Mouse (Mus musculus) thymus, postnatal 4 days (tissue): ENCODE results near the gene Nfx1.
"Not testable (repeated sequence)": the region's sequence is repeated elsewhere in the genome, so short reads cannot be mapped to it uniquely, and the experiment has no call there.

Experiments
- DNase-seq: peaks from one replicate; pipeline ENCODE4 v3.0.0; 2021

The Nfx1 gene

DNA sequence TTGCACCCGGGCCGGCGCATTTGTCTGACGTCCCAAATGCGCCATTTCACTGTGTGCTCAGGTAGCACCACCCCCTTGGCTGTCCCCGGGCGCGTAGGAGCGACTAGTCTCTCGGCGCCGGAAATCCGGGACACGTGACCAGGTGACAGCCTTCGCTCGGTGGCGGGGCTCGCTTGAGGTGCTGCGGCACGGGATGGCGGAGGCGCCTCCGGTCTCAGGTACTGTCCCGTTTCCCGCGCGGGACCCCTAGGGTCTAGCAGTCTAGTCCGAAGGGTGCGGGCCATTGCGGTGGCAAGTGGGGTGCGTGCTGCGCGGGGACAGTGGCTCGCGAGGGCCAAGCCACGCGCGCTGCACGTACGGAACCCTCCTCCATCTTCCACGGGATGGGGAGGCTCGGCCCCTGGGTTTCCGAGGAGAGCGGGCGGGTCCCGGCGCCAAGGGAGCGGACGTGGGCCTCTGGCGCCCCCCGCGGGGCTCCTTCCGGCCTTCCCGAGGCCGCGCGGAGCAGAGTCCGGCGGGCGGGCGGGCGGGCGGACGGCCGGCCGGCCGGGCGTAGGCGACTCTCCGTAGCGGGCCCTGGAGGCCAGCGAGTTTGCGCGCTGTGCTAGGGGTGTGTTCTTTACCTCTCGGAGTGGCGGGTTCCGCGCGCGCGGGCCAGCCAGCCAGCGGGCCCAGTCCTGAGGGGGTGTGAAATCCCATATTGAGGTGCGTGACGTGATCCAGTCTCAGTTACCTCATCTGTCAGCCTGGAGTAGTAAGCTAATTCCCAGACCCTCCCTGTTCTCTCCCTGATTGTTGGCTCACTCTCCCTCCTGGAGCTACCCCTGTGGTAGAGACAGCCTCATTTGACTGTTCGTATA lies at the start of gene Nfx1:
Nfx1 (plus strand) TSS at position 65 of the 860 bp plus-strand sequence.
- peak; percentile 95 for DNase-seq

DNA sequence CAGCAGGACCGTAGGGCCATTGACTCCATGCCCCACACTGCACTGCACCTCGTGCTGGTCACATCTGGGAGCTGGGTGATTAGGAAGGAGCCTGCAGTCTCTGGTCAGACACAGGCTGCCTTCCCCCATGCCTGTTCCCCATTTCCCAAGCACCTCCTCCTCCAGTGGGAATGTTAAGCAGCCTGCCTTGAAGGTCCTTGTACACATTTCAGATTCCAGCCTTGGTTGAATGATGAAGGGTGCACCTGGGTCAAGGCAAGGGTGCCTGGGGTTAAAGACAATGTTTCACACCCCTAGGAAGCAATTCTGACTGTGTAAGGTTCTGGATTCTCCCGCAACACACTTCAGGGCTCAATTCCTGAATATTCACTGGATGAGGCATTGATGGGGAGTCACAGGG lies 49.4 kb upstream of the Nfx1 start:
- DNase-seq, result no peak

GRCm38 (mm10) chr4:40923087-40923651 lies 47.5 kb upstream of the Nfx1 start:
- DNase-seq, result no peak

DNA sequence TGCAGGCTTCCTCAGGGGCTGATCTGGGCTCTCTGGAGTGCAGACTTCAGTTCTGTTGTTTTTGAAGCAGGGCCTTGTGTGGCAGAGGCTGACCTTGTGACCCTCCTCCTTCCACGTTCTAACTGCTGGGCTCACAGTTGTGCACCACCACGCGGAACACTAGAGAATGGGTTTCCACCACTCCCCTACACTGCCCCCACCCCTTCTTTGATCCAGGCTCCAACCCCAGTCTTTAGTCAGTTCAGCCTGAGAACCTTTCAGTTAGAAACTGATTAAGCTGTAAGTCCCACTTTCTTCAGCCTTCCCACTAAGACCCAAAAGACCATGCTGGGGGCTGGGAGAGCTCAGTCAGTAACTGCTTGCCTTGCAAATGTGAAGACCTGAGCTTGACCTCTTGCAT lies 45.1 kb upstream of the Nfx1 start:
- DNase-seq, result no peak

GRCm38 (mm10) chr4:40929046-40929445 lies 41.7 kb upstream of the Nfx1 start:
- no peak for DNase-seq

DNA sequence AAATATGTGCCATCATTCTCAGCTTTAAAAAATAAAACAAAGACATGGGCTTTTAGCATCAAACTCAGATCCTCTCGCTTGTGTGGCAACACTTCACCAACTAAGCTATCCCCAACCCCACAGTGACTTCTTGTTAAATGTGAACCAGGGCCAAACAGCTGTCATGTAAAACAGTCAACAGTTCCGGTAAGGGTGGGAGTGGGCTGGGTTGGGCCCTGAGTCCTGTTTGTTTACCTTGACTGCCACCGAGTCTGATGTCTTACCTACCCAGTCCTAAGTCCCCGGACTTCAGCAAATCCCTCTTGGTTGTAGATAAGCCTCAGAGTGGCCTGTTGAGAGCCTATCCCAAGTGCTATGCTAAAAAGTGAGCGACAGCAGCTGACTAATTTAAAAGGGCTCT lies 37.0 kb upstream of the Nfx1 start:
- DNase-seq, result no peak

DNA sequence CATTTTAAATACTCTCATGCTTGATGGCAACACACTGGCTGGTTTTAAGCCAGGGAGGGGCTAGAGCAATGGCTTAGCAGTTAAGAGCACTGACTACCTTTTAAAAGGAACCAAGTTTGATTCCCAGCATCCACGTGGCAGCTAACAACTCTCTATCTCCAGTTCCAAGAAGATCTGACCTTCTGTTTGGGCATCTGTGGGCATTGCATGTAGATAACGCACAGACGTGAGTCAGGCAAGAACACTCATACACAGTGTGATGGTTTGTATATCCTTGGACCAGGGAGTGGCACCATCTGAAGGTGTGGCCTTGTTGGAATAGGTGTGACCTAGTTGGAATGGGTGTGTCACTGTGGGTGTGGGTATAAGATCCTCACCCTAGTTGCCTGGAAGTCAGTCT lies 36.3 kb upstream of the Nfx1 start:
- not testable (repeated sequence) for DNase-seq

DNA sequence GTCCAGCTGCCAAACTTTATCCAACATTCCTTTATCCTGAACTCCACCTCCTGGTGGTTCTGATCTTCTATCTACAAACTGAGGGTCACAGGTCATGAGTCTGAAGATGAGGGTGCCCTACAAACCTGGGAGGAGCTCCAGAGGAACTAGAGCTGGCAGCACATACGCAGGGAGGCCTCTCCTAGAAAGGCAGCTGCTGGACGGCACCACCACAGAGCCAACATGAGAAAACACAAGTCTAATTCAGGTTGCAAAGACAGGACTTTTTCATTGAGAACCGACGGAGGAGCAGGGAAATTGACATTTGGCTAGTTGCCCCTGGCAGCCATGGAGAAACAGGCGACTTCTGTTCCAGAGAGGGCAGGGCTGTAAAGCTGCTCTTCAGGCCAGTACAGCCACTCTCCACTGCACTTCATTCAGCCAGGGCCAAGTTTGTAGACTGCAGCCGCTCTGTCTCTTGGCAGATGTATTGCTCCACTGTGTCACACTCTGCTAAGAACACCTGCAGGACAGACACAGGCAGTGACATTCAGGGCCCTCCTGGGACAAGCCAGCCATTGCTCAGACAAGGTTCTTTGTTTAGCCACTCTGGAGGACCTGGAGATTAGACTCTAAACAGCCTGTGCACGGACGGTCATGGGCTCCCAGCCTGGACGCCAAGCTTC lies 34.4 kb upstream of the Nfx1 start:
- no peak for DNase-seq

DNA sequence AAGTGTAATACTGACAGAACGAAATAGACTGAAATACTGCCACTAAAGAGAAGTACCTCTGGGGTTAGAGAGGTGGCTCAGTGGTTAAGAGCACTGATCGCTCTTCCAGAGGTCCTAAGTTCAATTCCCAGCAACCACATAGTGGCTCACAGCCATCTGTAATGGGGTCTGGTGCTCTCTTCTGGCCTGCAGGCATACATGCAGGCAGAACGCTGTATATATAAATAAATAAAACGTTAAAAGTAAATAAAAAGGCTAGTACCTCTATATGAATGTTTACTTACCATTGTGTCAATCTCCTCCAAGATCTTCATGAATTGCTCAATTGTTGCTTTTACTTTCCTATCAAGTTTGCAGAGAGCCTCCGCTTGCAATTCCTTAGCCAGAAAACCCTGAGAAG lies 31.9 kb upstream of the Nfx1 start:
- DNase-seq, result no peak

GRCm38 (mm10) chr4:40943651-40944050 lies 27.1 kb upstream of the Nfx1 start:
- DNase-seq, result no peak

- DNase-seq, result no peak
Observed at GRCm38 (mm10) chr4:40946516-40947121, 24.1 kb upstream of the Nfx1 start.

- no peak for DNase-seq
Observed at GRCm38 (mm10) chr4:40947565-40948159, 23.0 kb upstream of the Nfx1 start.

- peak; percentile 100 for DNase-seq
Observed at GRCm38 (mm10) chr4:40948160-40948708, 22.5 kb upstream of the Nfx1 start, which contains the start of the genes Bag1 and Chmp5. Gene Bag1 (minus strand): TSS chr4:40948294. Gene Chmp5 (plus strand): TSS chr4:40948407.

- peak; percentile 53 for DNase-seq
Observed at GRCm38 (mm10) chr4:40953521-40953920, 17.2 kb upstream of the Nfx1 start.

GRCm38 (mm10) chr4:40955942-40956341 lies 14.8 kb upstream of the Nfx1 start:
- DNase-seq, result no peak

GRCm38 (mm10) chr4:40963536-40963935 lies 7.2 kb upstream of the Nfx1 start:
- DNase-seq, result no peak

DNA sequence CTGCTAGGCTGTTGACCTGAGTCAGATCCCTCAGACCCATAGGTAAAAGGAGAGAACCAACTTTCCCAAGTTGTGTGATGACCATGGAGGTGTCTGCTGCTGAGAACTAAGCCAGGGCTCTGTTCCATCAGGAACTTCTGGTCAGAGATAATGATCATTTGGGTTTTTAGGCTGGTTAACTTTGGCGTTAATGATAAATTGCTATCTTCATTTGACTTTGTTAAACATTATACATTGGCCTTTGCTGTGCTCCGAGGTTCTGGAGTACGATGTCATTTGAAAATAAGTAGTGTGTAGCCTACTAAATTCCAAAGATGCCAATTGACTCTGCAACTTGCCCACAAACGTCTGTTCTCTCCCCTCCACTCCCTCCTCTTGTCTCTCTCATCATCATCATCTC lies 1.5 kb upstream of the Nfx1 start:
- no peak for DNase-seq

DNA sequence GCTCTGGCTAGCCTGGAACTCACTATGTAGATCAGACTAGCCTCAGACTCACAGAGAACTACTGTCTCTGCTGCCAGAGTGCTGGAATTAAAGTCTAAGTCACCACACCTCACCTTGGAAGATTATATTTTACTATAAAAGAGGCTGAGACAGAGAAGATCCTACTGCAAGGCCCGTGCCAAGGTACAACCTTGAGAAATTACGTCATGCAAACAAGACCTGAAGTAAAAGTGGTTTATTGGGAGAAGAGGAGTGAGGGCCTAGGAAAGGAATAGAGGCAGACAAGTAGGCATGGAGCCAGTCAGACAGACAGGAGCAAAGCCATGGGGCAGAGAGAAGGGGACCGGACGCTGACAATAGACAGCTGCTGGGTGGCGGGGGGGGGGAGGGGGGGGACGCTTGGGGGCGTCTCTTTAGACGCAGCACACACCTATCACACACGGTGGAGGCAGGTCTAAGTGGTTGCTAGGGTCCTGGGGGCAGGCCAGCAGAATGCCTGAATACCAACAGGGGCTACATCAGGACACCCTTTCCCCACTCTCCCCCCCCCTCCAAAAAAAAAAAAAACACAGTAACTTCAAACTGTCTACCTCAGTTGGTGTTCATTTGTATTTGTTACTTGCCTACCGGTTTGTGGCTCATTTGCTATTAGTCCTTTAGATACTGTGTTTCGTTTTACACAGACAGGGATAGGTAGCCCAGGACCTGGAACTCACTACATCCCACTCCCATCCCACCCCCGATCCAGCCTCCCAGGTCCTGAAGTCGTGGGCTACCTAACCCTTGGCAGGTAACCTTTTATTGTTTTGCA lies 720 bp upstream of the Nfx1 start:
- no peak for DNase-seq

- no peak for DNase-seq
Observed at GRCm38 (mm10) chr4:40970592-40970841, 189 bp upstream of the Nfx1 start.

- DNase-seq, result peak; percentile 76
Observed at GRCm38 (mm10) chr4:40971744-40972143, 1.0 kb downstream of the Nfx1 start.

GRCm38 (mm10) chr4:40974011-40974410 lies 3.3 kb downstream of the Nfx1 start:
- no peak for DNase-seq

DNA sequence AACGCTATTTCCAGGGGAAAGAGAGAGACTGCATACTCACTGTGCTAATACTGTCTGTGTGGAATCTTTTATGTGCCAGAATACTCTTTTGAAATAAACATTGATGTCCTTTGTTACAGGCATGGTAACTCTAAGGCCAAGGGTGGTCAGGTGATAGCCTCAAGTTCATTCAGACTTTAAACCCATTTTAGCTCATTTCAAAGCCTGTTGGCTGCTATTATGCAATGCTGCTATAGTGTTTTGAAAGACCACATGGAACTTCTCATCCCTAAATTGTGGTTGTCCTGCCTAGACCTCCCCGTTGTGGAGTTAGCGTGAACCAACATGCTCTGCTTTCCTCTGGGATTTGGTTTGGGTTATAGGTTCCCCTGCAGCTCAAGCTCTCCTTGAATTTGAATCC lies 5.0 kb downstream of the Nfx1 start:
- DNase-seq, result no peak
